Mouse (Mus musculus) limb, embryonic 14.5 days (tissue): ENCODE data around the gene 4430402I18Rik. TPM values are rescaled to one million over a fixed set of nuclear protein-coding genes. Genes with fewer than 3 reads are reported as not detected.

Experiments used
- ATAC-seq: fragments of 200-750 bp; cut with Nextera tagmentation; 2 replicates; pipeline ENCODE4 v1.8.0; 2017; ENCODE audit warnings: low read depth, moderate number of reproducible peaks, moderate TSS enrichment; ENCODE audit not compliant: low FRiP score
- DNase-seq: peaks from one replicate; pipeline ENCODE4 v3.0.0-alpha.2; 2015; ENCODE audit warnings: low spot score
- H3K27ac ChIP-seq: fragments of 300-500 bp; sonication (generic); replicated peaks from 2 replicates; pipeline ENCODE4 v1.5.1; 2014; ENCODE audit warnings: low read depth, mild to moderate bottlenecking, low read length, moderate library complexity, mixed read lengths
- H3K27me3 ChIP-seq: fragments of 300-500 bp; sonication (generic); 2 replicates; pipeline ENCODE4 v1.6.1; 2014; ENCODE audit warnings: low read length, mixed read lengths; ENCODE audit not compliant: control insufficient read depth, insufficient read depth
- H3K36me3 ChIP-seq: fragments of 300-500 bp; sonication (generic); 2 replicates; pipeline ENCODE4 v1.6.1; 2014; ENCODE audit warnings: mild to moderate bottlenecking, low read length, moderate library complexity, mixed read lengths; ENCODE audit not compliant: control insufficient read depth, insufficient read depth
- H3K4me1 ChIP-seq: fragments of 300-500 bp; sonication (generic); 2 replicates; pipeline ENCODE4 v1.6.1; 2014; ENCODE audit warnings: antibody characterized with exemption, low read length, mixed read lengths; ENCODE audit not compliant: control insufficient read depth, insufficient read depth
- H3K4me2 ChIP-seq: fragments of 300-500 bp; sonication (generic); replicated peaks from 2 replicates; pipeline ENCODE4 v1.6.1; 2014; ENCODE audit warnings: low read depth, mild to moderate bottlenecking, low read length, moderate library complexity; ENCODE audit not compliant: severe bottlenecking
- H3K4me3 ChIP-seq: fragments of 300-500 bp; sonication (generic); replicated peaks from 2 replicates; pipeline ENCODE4 v1.5.1; 2014; ENCODE audit warnings: low read length
- H3K9ac ChIP-seq: fragments of 300-500 bp; sonication (generic); 2 replicates; pipeline ENCODE4 v1.6.1; 2014; ENCODE audit warnings: mild to moderate bottlenecking, low read depth, low read length, moderate library complexity; ENCODE audit not compliant: severe bottlenecking
- H3K9me3 ChIP-seq: fragments of 300-500 bp; sonication (generic); 2 replicates; pipeline ENCODE4 v1.6.1; 2016; ENCODE audit warnings: low read length; ENCODE audit not compliant: control insufficient read depth
- POLR2A ChIP-seq: fragments of 200-500 bp; IDR thresholded peaks from 2 replicates; pipeline ENCODE4 v1.8.0; 2012; ENCODE audit warnings: inconsistent platforms, mild to moderate bottlenecking, moderate library complexity, borderline replicate concordance; ENCODE audit not compliant: insufficient read depth, insufficient read length; ENCODE audit errors: extremely low read depth
- WGBS: fragments of 180-500 bp; shearing (Covaris S2); extraction: QIAGEN DNeasy Blood & Tissue Kit; methylation state at CpG from one replicate; pipeline ENCODE4 v1.1.7; 2014; 5-methylcytosine and 5-hydroxymethylcytosine counted together
- polyA plus RNA-seq, 2 experiments: library from polyadenylated mRNA; depleted of rRNA in 1 of 2; stranded (reverse) in 1 of 2; unstranded in 1 of 2; fragments of >200 nt; fragmentation: Nextera tagmentation in 1 of 2; extraction: Ambion mirVana in 1 of 2; gene quantifications; 2 replicates each; pipeline versions ENCODE4 v1.2.1 to v1.2.3; 2012 to 2014

Gene 4430402I18Rik
- polyA plus RNA-seq, 2 experiments, result 1.0 to 1.5 TPM

DNA sequence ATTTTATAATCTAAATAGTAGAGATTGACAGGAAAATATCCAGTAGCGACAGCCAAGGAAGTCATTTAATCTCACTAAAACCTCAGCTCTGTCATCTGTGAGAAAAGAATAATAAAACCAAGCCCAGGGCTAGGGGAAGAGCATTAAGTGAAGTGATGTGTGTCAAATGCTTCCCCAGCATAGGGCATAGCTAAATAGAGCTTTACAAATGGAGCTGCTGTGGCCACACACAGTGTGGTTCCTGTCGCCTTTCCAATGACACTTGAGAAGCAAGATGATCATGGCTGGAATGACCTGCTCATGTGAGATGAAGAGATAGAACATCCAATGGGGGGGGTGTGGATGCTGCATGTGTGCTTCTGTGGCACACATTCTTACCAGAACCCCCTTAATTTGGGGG lies 65.5 kb downstream of the 4430402I18Rik start:
- H3K4me2 ChIP-seq, result no peak overlapping the region
- no peak for TF ChIP-seq POLR2A
- H3K9me3 ChIP-seq, result no peaks in the 10 kb centered on the region
- WGBS, result 77% methylated on average over 2 of the region's 2 CpGs
- no peaks in the 10 kb centered on the region for H3K36me3 ChIP-seq
- ATAC-seq, result no peak
- H3K4me1 ChIP-seq, result peaks cover 7% of the 10 kb centered on the region
- no peak overlapping the region for H3K4me3 ChIP-seq
- DNase-seq, result no peak
- no peak overlapping the region for H3K27ac ChIP-seq
- no peak overlapping the region for H3K9ac ChIP-seq
- no peaks in the 10 kb centered on the region for H3K27me3 ChIP-seq

DNA sequence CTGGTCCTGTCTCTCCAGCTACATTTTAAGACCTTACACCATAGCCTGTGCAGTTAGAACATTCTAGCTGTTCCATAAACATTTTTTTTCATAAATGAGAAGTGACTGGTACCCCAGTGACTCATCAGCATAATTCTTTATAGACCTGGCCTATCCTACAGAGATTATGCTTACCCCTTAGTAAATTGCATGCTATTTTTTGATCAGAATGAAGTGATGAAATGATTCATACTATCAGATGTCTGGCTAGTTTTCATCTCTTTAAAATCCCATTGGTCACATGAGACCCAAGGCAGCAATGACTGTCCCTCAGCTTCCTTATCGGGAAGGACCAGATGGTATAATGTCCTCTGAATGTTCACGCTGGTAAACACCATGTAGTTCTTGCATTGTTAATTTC lies 66.8 kb downstream of the 4430402I18Rik start:
- Histone ChIP-seq H3K9me3 (no peaks in the 10 kb centered on the region), H3K27ac (no peak overlapping the region), H3K36me3 (no peaks in the 10 kb centered on the region), H3K27me3 (no peaks in the 10 kb centered on the region), H3K4me3 (no peak overlapping the region), H3K9ac (no peak overlapping the region), H3K4me1 (peaks cover 7% of the 10 kb centered on the region; the same call in 1 of the 2 replicates), H3K4me2 (no peak overlapping the region)
- TF ChIP-seq POLR2A, result no peak
- DNase-seq (no peak), ATAC-seq (no peak)
- 87% methylated on average over 2 of the region's 2 CpGs for WGBS

DNA sequence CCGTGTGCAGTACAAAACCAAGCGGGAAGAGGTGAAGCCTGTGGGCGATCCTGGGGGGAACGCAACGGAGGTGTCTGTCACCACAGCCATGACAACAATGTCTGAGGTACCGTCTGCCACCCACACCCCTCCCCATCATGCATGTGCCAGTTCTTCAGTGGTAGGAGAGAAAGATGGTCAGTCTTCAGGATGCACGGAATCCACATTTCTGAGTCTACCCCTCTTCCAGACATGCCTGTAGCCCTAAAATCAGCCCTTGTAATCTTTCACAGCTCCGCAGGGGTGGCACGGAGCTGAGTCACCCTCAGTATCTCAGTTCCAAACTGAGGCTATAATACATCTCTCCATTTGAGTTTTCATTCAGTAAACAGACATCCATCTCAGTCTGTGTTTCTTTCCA lies 70.1 kb downstream of the 4430402I18Rik start:
- Histone ChIP-seq H3K27me3 (no peaks in the 10 kb centered on the region), H3K9me3 (no peaks in the 10 kb centered on the region), H3K27ac (no peak overlapping the region), H3K9ac (no peak overlapping the region), H3K4me2 (no peak overlapping the region), H3K4me3 (no peak overlapping the region), H3K36me3 (no peaks in the 10 kb centered on the region), H3K4me1 (0 out of 2 replicates have a peak, but pooled peaks cover 2% of the 10 kb centered on the region)
- DNase-seq (no peak), ATAC-seq (no peak)
- TF ChIP-seq POLR2A, result no peak
- WGBS, result 89% methylated on average over 9 of the region's 9 CpGs

DNA sequence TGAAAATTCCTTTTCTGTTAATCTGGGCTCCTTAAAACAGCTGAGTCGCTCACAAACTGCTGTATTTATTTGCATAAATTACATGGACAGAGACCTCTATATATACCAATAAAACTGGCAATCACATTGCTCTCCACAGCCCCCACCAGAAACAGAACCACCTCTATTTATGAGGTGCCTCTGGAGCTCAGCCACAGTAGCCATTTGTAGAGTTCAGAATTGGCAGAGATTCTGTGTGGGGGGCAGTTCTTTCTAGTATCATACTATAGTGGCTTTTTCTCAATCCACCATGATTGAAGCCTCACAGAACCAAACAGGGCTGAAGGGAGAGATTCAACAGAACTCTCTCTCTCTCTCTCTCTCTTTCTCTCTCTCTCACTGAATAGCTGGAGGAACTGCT lies 71.0 kb downstream of the 4430402I18Rik start:
- 45% methylated on average over 1 of the region's 1 CpGs for WGBS

DNA sequence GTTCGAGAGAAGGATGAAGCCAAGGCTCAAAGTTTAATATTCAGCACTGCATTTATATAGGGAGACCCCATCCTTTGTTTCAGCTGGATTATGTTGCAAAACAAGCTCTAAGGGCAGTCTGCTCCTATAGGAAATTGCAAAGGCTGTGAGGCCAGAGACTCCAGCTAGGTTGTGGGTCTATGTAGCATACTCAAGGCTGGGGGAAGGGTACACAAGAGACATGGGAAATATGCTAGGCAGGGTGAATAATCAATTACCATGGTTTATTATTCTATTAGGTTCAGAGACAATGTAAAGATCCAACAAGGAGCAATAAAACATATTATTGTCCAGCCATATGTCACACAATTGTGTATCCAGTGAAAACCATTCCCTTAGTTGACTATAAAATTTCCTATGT lies 75.7 kb downstream of the 4430402I18Rik start:
- Histone ChIP-seq H3K4me1 (0 out of 2 replicates have a peak, but pooled peaks cover 2% of the 10 kb centered on the region), H3K27me3 (no peaks in the 10 kb centered on the region), H3K9me3 (no peaks in the 10 kb centered on the region), H3K27ac (no peak overlapping the region), H3K9ac (no peak overlapping the region), H3K4me3 (no peak overlapping the region), H3K36me3 (no peaks in the 10 kb centered on the region), H3K4me2 (no peak overlapping the region)
- WGBS, result 86% methylated on average over 1 of the region's 1 CpGs
- DNase-seq (no peak), ATAC-seq (no peak)
- no peak for TF ChIP-seq POLR2A

More for the DNA sequence above, 71.0 kb downstream of the 4430402I18Rik start:
- H3K36me3 ChIP-seq, result no peaks in the 10 kb centered on the region
- no peak overlapping the region for H3K9ac ChIP-seq
- H3K27me3 ChIP-seq, result no peaks in the 10 kb centered on the region
- no peaks in the 10 kb centered on the region for H3K9me3 ChIP-seq
- TF ChIP-seq POLR2A, result no peak
- H3K27ac ChIP-seq, result no peak overlapping the region
- no peak overlapping the region for H3K4me3 ChIP-seq
- H3K4me1 ChIP-seq, result 0 out of 2 replicates have a peak, but pooled peaks cover 2% of the 10 kb centered on the region
- ATAC-seq (no peak), DNase-seq (no peak)
- H3K4me2 ChIP-seq, result no peak overlapping the region

DNA sequence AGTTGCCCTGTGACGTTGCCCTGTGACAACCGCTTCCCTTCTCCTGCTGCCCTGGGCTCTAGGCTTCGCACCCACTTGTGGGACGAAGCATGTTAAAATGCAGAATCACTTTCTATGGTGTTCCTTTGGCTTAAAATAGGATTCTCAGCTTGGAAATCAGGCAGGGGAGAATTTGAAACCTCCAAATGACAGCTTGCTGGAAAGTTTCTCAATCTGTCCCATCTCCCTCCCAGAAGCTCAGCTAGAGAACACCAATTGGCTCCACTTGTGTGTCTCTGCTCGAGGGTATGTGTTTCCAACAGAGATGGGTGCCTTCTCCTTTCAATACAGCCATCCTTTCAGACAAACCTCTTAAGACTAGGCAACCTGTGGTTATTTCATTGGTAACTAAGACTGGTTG lies 76.4 kb downstream of the 4430402I18Rik start:
- no peak overlapping the region for H3K27ac ChIP-seq
- H3K4me2 ChIP-seq, result no peak overlapping the region
- no peaks in the 10 kb centered on the region for H3K9me3 ChIP-seq
- no peaks in the 10 kb centered on the region for H3K36me3 ChIP-seq
- H3K4me1 ChIP-seq, result no peaks in the 10 kb centered on the region
- H3K27me3 ChIP-seq, result no peaks in the 10 kb centered on the region
- H3K4me3 ChIP-seq, result no peak overlapping the region
- no peak for DNase-seq
- ATAC-seq, result no peak
- no peak overlapping the region for H3K9ac ChIP-seq
- TF ChIP-seq POLR2A, result no peak
- WGBS, result 69% methylated on average over 5 of the region's 5 CpGs
